Mouse (Mus musculus): Measurements from ENCODE around the gene Tnfrsf1b.
"Not testable (repeated sequence)": the region's sequence is repeated elsewhere in the genome, so short reads cannot be mapped to it uniquely, and the experiment has no call there.

Tnfrsf1b gene

DNA sequence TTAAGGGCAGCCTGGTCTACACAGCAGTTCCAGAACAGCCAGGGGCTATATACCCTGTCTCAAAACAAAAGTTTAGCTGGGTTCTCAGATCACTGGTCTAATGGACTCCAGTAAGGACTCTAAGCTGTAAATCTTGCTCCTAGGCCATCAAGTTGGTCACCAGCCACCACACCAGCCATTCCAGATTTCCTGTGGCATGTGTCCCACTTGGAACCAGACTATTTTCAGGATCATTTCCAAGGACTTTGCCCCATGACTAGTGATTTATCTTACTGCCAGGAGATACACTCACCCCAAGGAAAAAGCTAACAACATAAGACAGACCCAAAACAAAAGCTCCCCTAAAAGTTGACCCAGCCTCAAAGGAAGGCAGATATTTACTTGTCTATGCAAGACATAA, 54.0 kb downstream of the Tnfrsf1b start:
- no peak for DNase-seq (ENCODE audit: low spot score in 2 of 2)

DNA sequence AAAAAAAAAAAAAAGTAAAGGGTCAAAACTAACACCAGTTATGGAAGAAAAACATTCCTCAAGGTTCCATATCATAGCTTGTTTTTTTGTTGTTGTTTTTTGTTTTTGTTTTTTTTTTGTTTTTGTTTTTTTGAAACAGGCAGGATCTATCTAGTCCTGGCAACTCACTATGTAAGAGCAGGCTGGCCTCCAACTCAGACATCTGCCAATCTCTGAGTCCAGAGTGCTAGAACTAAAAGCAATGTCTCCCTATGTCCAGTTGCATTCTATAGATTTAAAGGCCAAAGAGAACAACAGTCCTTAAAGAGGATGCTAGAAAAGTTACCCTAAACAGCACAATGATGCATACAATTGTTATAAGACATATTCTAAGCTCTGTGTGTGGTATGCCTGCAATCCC, 58.1 kb downstream of the Tnfrsf1b start:
- no peak for DNase-seq (ENCODE audit: low spot score in 2 of 2)

DNA sequence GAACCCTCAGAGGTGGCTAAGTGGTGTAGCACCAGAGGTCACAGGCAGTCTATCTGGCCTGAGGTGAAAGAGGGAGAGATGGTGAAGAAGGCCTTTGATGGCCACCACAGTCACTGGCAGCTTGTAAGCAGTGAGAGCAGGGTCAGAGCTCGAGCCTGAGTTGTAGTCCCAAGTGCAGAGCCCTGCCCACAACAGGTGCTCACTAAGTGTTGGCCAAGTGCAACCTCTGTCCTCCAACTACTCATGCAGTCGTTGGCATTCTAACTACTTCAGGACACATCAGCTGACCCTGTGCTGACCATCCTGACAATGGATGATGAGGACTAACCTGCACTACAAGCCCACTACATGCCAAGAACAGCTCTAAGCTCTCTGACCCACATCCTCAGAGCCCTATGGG, 59.1 kb downstream of the Tnfrsf1b start:
- no peak for DNase-seq (ENCODE audit: low spot score in 2 of 2)

DNA sequence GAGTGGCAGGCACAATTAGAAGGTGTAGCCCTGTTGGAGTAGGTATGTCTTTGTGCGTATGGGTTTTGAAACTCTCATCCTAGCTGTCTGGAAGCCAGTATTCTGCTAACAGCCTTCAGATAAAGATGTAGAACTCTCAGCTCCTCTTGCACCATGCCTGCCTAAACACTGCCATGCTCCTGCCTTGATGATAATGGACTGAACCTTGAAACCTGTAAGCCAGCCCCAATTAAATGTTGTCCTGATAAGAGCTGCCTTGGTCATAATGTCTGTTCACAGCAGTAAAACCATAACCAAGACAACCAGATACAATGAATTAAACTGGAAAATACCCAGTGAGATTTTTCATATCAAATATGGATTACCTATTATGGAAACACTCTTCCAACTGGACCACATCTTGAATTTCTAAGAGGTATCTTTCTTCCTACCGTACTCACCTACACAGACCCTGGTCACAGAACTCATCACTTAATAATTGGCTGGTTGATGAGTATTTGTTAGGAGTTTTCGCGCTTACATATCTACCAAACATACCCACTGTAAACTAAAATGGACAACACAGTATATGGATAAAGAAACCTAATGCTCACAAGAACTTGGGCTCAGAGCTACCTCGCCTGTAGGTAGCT, 67.6 kb downstream of the Tnfrsf1b start:
- DNase-seq (ENCODE audit: low spot score in 2 of 2) = no peak

DNA sequence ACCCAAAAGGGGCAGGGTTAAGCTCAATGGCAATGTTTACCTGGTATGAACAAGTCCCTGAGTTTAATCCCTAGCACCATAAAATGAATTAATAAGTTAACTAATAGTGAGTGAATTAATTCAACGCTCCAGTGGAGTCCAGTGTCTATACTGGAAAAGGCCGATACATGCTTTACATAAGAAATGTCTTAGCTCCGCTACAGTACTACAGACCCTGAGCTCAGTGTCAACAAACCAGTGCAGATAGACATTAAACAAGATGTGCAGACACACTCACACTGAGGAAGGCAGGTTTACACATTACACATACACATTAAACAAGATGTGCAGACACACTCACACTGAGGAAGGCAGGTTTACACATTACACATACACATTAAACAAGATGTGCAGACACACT, 81.1 kb downstream of the Tnfrsf1b start:
- DNase-seq (ENCODE audit: low spot score in 2 of 2) = not testable (repeated sequence)

DNA sequence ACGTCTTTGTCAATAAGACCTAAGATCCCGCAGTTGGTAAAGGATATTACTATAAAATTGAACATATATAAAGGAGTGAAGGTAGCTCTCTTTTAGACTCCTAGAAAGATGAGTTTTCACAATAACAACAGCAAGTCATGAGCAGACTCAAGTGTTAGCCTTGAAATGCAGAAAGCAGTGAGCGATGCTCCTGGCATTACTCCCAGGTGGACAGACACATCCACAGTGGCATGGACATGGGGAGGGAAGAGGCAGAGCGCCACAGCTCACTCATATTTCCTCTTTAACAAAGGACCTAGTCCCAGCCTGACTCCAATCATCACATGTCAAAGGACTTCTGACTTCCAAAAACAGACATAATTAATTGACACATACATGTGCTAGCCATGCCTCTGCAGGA, 82.6 kb downstream of the Tnfrsf1b start:
- DNase-seq (ENCODE audit: low spot score in 2 of 2) = no peak

All from right cerebral cortex, postnatal 36 days (tissue).